Mouse (Mus musculus): ENCODE results near the gene Usp30. TPM values are rescaled to one million over a fixed set of nuclear protein-coding genes. Genes with fewer than 3 reads are reported as not detected.
A peak's percentile ranks its signal among the peaks of the same experiment; 100 is the strongest.

The Usp30 gene
- total RNA-seq, 2 experiments from 2014 or later = 37.8 to 39.0 TPM

DNA sequence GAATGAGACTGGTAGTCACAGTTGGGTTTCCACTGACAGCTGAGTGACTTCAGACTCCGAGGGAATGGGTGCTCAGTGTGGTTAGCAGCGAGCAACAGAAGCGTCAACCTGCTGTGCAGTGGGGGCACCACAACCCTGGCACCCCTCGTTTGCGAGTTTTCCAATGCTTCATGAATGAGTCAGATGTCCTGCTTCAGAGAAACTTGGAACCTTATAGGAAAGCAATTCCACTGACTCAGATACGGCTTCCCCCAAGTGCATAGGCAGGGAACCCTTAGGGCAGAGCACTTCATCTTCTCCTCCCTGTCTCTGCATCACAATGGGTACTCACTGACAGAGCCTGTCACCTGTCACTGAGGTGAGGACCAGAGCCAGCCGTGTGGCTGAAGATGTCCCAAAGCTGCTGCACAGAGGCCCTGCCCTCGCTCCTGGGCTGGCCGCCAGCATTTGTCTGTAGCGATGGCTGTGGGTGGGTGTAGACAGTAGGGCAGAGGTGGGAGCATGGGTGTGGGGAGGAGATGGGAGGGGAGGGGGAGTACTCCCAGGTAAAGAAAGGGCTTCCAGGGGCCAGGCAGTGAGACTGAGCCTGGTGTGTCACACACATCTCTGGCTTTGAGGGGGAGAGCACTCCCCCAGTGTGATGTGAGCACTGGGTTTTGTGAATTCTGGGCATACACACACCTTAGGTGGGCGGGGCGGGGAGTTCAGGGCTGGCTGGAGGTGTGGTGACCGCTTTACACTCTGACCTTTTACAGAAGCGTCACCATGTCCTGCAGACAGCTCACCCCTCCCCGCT is 72.4 kb downstream of the Usp30 start:
- no peak for TF ChIP-seq CTCF (conservative IDR thresholded peaks at IDR 0.05)

DNA sequence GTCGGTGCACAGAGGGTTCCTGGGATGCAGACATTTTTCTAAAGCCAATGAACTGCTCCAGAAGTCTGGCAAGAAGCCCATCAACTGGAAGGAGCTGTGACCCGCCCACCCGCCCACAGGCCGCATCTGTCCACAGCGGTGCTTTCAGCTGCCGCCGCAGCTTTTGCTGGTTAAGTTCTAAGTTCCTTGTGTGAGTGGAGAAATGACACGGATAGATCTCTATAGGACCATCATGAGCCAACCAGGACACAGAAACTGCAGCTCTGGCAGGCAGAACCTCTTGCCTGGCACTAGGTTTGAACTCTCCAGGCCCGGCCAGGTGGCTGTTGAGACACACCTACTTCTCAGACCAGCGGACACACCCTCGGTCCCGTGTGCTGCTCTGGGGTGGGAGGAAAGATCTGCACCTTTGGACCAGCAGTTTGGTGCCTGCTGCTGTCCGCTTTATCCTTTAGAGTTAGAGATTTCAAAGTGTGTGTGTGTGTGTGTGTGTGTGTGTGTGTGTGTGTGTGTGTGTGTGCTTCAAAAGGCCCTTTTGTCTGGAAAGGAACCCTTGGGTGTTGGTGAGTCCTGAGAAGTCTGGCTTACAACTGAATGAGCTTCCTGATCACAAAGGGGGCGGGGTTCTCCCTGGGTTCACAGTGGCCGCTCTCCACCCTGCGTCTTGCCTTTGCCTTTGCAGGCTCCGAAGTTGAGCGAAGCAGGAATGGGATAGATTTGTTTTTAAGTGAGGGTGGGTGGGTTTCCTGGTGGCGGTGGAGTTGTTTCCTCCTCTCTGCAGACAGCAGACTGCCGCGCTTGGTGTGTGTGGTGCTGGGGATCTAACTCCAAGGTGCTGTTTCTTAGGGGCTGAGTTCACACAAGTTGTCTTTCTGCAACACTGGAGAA is 73.3 kb downstream of the Usp30 start:
- TF ChIP-seq CTCF (conservative IDR thresholded peaks at IDR 0.05) = no peak
- DNase-seq (ENCODE audit: low spot score in 2 of 2) = no peak
- Histone ChIP-seq H3K27ac (peak overlapping the region; percentile 80), H3K4me3 (no peak overlapping the region)

More for the DNA sequence above, 72.4 kb downstream of the Usp30 start:
- Histone ChIP-seq H3K4me3 (no peak overlapping the region), H3K27ac (peak overlapping the region; percentile 64)
- DNase-seq (ENCODE audit: low spot score in 2 of 2) = no peak

DNA sequence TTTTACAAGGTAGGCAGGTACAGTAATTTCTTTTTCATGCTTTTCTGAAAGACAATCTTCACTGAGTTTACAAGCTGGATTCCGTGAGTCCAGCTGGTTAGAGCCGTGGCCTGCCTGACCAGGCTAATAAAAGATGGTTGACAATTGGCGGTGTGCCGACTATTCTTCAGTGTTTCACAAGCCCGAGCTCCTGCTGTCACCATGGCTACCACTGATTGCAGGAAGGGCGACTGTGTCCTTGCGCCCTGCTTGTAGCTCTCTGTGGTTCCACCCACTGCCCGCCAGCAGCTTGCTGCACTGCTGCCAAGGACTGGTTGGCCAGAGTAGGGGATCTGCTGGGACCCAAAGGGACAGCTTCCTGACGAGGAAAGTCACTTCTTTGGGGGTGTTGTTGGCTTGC is 73.9 kb downstream of the Usp30 start:
- TF ChIP-seq CTCF (conservative IDR thresholded peaks at IDR 0.05) = no peak
- peak; percentile 63 to 82 for DNase-seq (ENCODE audit: low spot score in 2 of 2)
- Histone ChIP-seq H3K4me3 (no peak overlapping the region), H3K27ac (peak overlapping the region; percentile 80)

DNA sequence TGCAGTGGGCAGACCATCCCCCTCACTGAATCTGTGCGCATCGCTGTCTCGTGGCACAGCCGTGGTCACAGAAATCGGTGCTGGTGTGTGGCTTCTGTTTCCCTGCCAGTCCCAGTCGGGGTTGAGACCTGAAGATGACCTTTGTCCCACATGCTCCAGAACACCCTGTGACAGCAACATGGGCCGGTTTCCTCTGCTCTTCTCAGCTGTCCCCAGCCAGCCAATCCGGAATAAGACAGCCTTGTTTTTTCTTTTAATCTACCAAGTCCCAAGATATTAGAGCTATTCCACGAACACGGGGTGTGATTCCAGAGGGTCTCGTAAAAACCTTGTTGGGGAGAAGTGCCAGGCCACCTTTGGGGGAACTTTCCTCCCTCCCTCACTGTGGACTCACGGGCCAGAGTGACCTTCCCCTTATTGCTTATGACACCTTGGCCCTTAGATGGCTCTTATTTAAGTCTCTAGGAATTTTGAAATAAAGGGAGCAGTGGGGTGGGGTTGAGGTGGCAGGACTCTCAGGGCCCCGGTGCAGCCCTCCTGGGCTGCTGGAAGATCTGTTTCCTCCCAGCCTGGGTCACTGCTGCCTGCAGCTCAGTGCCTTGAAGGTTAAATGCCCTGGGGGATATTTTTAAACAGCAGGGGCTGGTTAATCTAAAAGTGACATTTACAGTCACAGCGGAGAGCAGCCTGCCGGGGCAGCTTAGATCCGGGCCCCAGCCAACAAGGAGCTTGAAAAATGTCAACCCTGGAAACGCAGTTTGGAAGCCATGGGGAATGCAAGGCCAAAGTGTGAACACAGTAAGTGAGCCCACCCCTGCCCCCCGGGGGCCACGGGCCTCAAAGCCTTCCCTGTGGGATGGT is 81.0 kb downstream of the Usp30 start, which contains the start of gene Acacb:
TSS of gene Acacb (plus strand) at position 508 of the 861 bp plus-strand sequence.
- DNase-seq (ENCODE audit: low spot score in 2 of 2) = no peak
- Histone ChIP-seq H3K27ac (peak within 1 kb of the TSS; percentile 57; the same call in 1 of the 2 replicates), H3K4me3 (no peak within 1 kb of the TSS; the same call in 1 of the 2 replicates)
- TF ChIP-seq CTCF (conservative IDR thresholded peaks at IDR 0.05) = no peak

DNA sequence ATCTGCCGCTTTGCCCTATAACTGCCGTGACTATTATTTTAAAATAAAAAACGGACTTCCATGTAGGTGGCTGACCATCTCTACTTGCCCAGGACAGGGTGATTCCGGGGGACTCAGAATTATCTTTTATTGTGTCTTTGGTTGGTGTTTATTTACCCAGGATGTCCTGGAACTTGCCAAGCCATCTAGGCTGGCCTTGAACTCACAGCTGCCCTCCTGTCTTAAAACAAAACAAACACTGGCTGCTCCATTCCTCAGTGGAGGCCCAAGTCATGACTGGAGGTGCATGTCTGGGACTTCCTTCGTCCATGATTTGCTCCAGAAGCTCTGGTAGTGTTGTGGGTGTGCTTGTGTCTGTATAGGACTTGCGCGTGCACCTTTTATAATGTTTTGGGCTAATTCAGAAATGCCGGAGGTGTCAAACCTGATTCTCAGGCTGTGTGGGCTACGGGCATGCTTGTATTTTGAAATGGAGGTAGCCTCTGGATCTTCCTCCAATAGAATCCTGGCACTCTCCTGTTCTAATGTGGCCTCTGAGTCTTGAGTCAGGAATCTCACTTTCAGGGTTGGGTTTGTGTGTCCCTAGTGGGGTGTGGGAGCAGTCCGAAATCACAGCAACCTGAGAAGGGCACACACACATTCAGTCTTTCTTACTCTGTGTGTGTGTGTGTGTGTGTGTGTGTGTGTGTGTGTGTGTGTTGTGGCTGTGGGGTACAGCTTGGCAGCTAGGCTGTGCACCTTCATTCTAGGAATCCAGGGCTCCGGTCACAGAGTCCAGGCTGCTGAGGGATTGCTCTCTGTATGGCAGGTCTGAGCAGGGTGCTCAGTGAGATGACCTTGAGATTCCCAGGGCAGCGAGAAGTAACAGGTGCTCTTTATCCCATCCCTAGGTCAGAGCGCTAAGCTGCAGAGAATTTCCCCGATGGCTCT is 82.0 kb downstream of the Usp30 start:
- no peak overlapping the region; the same call in 1 of the 2 replicates for H3K27ac ChIP-seq
- TF ChIP-seq CTCF (conservative IDR thresholded peaks at IDR 0.05) = no peak
- no peak overlapping the region for H3K4me3 ChIP-seq
- DNase-seq (ENCODE audit: low spot score in 2 of 2) = no peak

DNA sequence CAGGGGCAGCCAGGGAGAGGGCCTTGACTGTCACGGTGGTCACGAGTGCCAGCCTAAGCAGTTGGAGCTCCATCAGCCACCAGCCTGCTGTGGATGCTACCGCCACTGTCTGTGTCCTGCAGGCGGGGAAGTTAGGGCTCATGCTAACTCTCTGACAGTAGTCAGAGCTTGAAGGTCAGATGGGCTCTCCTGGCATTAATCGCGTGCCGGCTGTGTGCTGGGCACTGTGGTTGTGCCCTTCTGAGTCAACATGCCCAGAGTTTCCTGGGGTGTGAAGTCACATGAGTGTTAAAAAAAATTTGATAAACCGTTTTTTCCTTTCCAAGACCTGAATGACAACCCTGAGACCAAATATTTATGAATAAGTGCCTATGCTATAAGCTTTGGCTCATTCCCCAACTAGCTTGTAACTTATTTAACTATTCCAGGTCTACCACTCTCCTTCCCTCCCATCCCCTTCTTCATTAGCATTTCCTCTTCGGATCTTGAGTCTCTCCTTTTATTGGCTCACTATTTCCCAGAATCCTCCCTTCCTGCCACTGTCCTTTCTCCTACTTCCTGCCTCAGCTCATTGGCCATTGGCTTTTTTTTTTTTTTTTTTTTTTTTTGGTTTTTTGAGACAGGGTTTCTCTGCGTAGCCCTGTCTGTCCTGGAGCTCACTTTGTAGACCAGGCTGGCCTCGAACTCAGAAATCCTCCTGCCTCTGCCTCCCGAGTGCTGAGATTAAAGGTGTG is 87.3 kb downstream of the Usp30 start:
- no peak for TF ChIP-seq CTCF (conservative IDR thresholded peaks at IDR 0.05)
- no peak overlapping the region for H3K27ac ChIP-seq

DNA sequence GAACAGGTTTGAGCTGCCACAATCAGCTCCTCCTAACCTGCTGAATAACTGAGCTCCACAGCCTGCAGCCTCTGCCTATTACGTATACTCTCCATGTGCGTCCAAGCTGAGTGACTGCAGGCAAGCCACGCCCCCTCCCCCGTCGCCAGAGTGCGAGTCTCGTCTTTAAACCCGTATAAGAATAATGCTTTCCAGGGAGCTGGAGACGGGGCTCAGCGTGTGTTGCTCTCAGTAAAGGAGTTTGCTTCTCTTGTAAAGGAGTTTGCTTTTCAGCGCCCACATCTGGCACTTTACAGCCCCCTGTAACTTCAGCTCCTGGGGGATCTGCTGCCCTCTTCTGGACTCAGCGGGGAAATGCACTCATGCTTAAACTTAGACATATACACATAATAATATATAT is 88.2 kb downstream of the Usp30 start:
- no peak for DNase-seq (ENCODE audit: low spot score in 2 of 2)
- H3K27ac ChIP-seq = no peak overlapping the region
- TF ChIP-seq CTCF (conservative IDR thresholded peaks at IDR 0.05) = peak; percentile 72
- H3K4me3 ChIP-seq = no peak overlapping the region

More for the DNA sequence above, 87.3 kb downstream of the Usp30 start:
- DNase-seq (ENCODE audit: low spot score in 2 of 2) = no peak
- no peak overlapping the region for H3K4me3 ChIP-seq

DNA sequence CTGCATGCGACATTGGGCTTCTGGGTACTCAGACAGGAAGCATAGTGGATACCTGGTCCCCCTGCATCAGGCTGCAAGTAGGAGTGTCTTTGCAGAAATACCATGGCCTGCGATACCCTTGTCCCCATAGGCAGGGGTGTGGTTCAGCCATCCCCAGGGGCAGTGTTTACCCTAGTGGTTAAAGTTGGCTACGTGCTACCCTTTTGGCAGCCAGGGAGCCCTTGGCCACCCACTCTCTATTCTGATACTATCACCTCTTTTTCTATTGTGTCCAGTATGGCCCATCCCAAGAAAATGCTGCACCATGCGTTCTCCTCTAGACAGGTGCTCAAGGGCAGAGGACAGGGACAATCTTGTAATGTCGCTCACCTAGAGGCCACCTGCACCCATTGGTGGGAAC is 89.5 kb downstream of the Usp30 start:
- no peak for TF ChIP-seq CTCF (conservative IDR thresholded peaks at IDR 0.05)
- Histone ChIP-seq H3K4me3 (no peak overlapping the region), H3K27ac (no peak overlapping the region)
- no peak for DNase-seq (ENCODE audit: low spot score in 2 of 2)

DNA sequence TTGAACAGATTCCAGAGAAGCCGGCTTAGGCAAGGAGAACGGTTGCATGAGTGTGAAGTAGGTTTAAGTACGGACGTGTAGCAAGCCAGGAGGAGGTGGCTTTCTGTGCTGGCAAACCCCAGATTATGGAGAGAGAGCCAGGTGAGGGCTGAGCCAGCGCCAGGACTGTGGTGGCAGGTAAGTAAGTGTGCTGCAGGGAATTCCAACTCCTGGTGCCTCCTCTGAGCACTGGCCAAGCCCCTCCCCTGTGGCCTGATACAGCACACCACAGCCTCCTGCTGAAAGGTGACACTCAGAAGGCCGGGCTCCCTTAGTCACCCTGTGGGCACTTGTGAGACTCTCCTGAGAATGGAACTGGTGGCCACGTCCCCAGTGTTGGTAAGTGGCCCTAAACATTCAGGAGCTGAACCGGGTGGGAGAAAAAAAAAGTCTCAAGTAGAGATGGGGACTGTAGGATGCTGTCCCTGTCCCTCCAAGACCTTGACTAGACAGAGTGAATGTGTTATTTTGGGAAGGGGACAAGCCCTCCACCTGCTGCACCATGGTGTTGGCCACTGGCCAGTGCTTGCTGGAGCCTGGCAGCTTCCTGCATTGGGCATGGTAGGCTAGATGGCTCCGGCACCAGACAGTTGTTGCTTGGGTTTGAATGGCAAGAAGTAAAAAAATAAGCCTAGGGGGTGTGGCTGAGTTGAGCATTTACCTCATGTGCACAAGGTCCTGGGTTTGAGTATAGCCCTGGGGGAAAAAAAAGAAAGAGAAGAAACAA is 90.1 kb downstream of the Usp30 start:
- DNase-seq (ENCODE audit: low spot score in 2 of 2) = no peak
- no peak for TF ChIP-seq CTCF (conservative IDR thresholded peaks at IDR 0.05)

DNA sequence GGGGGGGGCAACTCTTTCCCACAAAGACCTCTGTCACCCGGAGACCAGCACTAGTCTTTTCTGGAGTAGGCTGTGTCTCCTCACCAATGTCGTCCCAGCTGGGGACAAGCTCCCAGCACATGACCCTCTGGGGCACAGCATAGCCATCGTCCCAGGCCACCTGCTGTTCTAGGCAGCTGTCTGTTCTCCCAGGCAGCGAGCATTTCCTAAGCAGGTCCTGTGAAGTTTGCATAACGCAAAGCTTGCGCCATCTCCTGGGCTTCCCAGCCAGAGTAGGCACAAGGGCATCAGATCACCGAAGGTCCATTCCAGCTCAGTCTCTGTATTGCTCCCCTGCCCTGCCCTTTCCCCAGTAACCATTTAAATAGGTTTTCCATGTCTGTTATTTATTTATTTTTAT is 92.0 kb downstream of the Usp30 start:
- no peak overlapping the region for H3K4me3 ChIP-seq
- no peak for DNase-seq (ENCODE audit: low spot score in 2 of 2)
- TF ChIP-seq CTCF (conservative IDR thresholded peaks at IDR 0.05) = no peak
- no peak overlapping the region for H3K27ac ChIP-seq

More for the DNA sequence above, 90.1 kb downstream of the Usp30 start:
- Histone ChIP-seq H3K4me3 (no peak overlapping the region), H3K27ac (no peak overlapping the region)
